Mouse (Mus musculus) thymus, postnatal 14 days (tissue): ENCODE results near the gene Rps7.

Source experiments
- DNase-seq: peaks from one replicate; pipeline ENCODE4 v3.0.0; 2021

Gene Rps7

DNA sequence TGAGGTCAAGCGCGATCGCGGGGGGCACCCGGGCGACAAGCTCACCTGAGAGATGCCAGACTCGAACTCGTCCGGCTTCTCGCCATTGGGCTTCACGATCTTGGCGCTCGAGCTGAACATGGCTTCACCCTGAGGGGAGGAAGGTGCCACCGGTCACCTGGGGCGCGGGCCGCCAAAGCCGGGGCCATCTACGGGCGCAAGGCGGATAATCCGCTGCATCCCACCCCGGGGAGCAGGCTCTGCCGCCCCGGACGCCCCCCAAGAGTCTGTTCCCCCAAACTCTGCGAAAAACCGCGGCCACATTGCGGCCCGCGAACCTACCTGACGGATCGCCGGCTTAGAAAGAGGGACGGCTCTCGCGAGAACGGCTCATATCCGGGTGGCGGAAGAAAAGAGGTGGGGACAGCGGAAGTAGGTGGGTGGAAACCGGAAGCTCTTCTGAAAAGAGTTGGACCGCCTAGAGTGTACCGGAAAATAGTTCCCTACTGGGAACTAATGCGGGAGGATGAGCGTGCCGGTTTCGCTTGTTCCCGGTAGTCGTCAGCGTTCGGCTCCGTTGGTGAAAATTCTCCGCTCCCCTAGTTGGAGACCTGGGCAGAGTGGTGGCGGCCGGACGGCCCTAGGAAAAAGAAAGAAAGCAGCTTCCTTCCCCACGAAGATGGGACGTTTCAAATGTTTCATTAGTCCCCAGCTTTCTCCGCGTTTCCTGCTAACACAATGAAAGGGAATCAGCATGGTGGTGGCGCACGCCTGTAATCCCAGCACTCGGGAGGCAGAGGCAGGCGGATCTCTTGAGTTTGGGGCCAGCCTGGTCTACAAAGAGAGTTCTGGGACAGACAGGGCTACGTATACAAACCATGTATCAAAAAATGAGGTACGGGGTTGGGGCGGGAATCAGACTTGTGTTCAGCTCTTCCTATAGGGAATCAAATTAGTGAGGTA, at the start of gene Rps7:
Gene Rps7, minus strand, starts transcription at position 419 of the 942 bp plus-strand sequence.
- peak; percentile 94 for DNase-seq

GRCm38 (mm10) chr12:28684674-28685073, 48.9 kb upstream of the Rps7 start:
- DNase-seq = no peak

DNA sequence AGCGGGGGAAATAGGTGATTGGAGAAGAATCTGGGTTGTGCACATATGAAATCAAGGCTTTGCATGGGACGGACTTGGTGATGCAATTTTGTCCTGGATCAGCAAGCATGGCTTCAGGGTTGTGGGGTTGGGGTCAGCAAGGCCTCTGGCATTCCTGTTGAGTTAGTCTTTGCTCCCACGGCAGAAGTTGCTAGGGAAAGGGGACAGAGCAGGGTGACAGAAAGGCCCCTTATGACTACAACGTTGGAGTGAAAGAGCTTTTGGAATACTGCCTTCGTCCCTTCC, 40.1 kb upstream of the Rps7 start:
- no peak for DNase-seq

- DNase-seq = peak; percentile 87
Measured at GRCm38 (mm10) chr12:28675121-28675924, 39.6 kb upstream of the Rps7 start, which contains the start of gene Adi1. TSS of gene Adi1 (plus strand) at chr12:28675231.

- DNase-seq = no peak
Measured at GRCm38 (mm10) chr12:28674038-28674720, 38.4 kb upstream of the Rps7 start.

DNA sequence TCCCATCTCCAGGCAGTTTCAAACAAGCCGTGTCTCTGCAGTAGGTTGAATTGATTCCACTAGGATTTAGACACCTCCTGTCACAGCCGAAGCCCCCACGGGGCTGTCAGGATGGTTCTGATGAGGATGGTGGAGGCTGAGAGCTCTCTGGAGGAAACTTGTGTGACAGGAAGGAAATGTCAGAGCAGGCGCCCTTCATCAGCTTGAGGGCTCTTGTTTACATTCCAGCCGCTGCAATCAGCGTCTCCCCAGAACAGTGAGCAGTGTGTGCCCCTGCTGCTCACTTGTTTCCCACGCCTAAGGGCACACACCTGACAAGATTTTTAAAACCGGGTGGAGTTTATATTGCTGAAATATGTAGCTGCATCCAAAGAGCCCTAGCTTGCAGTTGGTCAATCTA, 31.5 kb upstream of the Rps7 start:
- DNase-seq = no peak

GRCm38 (mm10) chr12:28666734-28667133, 31.0 kb upstream of the Rps7 start:
- DNase-seq = no peak

GRCm38 (mm10) chr12:28662628-28663027, 26.9 kb upstream of the Rps7 start:
- no peak for DNase-seq

DNA sequence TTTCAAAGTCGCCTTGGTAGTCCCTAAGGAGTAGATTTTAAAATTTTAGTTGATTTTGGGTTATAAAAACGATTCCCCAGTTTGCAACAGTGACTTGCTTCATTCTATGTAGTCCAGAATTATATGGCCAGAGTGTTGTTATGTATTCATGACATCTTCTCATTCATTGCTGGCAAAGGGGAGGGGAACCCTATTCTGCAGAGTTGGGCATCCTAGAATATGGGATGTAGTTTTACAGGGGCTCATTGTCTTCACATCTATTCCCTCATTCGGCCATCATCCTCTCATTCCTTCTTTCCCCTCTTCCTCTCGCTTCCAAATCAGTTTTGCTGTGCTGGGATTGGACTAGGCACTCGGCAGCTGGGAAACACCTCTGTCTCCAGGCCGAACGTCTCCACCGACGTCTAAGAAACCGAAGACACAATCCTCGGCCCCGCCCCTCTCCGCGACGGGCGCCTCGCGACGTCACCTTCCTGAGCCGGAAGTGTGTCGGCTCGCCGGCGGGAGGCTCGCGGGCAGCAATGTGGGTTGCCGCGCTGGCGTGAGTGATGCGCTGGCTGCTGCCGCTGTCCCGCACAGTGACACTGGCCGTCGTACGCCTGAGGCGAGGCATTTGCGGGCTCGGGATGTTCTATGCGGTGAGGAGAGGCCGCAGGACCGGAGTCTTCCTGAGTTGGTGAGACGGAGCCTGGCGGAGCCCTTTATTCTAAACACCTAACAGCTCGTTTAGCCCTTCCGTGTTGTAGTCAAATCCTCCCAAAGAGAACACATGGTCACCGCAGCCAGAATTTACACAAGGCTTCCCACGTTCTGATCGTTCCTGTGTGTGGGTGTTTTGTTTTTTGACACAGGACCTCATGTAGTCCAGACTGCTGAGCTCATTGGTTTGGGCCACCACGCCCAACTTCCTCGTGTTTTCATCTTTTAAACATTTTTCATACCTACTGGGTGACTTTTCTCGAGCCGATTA, 13.7 kb upstream of the Rps7 start, which contains the start of gene Rnaseh1:
Gene Rnaseh1, plus strand, starts transcription at position 462 of the 970 bp plus-strand sequence.
- DNase-seq = peak; percentile 91

GRCm38 (mm10) chr12:28638778-28639177, 3.0 kb upstream of the Rps7 start:
- no peak for DNase-seq

GRCm38 (mm10) chr12:28636543-28636942, 790 bp upstream of the Rps7 start:
- no peak for DNase-seq

DNA sequence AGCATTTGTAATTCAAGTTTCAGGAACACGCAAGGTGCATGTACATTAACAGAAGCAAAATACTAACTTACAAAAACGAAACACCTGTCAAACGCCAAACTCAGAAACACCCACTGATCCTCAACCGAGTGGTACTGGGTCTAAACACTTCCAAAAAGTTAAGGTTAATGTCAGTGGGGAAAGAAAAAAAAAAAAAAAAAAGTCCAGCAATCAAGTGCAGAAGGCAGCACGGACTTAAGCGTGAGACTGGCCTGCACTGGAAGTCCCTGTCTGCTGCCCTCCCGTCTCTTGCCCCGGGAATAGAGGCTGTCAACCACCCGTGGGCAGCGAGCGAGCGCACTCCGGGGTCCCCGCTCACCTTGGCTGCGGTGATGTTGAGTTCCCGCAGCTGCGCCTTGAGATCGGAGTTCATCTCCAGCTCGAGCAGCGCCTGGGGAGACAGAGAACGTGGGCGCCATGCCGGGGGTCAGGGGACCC, 657 bp downstream of the Rps7 start:
- DNase-seq = no peak

DNA sequence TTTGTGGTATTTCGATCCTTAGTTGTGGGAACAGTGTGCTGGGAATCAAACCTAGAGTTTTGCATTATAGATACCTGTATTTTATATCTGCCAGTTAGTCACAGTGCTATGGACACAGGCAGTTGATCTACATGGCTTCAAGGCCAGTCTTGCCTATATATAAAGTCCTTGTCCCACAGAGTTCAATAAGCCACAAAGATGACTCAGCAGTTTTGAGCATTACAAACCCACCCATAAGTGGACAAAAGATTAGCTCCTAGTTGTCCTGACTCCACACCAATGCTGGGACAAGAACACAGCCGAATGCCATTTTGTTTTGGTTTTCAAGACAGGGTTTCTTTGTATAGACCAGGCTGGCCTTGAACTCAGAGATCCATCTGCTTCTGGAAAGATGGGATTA, 7.3 kb downstream of the Rps7 start:
- DNase-seq = no peak

GRCm38 (mm10) chr12:28627092-28627491, 8.7 kb downstream of the Rps7 start:
- no peak for DNase-seq

DNA sequence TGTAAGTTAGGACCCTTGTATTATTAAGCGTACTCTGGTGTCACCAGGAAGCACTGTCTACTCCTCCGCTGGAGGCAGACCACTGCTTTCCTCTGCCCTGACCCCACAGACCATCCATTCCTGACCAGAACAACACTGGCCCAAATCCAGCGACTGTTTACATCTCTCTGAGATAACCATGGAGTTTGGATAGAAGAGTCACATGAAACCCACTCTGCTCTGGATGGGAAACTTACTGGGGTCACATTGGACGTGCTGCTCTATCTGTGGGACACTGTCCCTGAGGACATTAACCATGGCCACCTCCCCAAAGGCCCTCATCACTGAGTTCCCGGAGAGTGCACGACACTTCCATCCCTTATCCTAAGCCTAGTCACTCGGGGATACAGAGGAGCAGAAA, 10.3 kb downstream of the Rps7 start:
- DNase-seq = no peak

- no peak for DNase-seq
Measured at GRCm38 (mm10) chr12:28624251-28624650, 11.5 kb downstream of the Rps7 start.

DNA sequence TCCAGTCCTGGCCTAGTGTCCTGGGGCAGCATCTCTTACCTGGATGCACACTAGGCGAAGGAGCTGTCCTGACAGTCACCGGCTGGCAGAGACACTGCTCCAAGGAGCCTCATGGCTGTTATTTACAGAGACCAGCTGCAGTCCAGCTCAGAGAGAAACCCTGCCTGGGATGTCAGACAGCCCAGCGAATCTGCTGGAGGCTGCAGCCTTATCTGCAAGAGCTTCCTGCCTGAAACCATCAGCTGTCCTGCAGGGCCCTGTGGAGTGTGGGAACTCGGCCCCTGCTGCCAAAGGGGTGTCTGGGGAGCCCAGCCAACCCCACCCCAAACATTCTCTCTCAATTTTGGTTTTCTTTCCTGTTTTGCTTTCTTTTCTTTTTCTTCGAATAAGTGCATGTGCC, 12.6 kb downstream of the Rps7 start, which contains the start of gene Colec11:
Gene Colec11, minus strand, starts transcription at position 183 of the 400 bp plus-strand sequence.
- no peak for DNase-seq

- no peak for DNase-seq
Measured at GRCm38 (mm10) chr12:28622641-28623040, 13.1 kb downstream of the Rps7 start.

DNA sequence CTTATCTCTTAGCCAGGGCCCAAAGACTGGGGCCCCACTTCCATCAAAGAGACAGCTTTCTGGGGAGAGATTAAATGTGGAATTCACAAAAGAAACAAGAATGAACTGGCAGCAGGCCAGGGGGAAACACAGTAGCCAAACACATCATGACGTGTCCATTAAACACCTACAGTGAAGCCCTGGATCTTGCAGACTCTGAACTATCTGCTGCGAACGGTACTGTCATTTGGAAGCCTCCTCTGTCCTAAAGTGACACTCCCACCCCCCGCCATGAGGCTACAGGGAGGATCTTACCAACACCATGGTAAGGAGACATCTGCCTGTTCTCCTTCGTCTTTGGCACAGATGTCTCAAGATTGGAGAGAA, 13.6 kb downstream of the Rps7 start:
- no peak for DNase-seq

DNA sequence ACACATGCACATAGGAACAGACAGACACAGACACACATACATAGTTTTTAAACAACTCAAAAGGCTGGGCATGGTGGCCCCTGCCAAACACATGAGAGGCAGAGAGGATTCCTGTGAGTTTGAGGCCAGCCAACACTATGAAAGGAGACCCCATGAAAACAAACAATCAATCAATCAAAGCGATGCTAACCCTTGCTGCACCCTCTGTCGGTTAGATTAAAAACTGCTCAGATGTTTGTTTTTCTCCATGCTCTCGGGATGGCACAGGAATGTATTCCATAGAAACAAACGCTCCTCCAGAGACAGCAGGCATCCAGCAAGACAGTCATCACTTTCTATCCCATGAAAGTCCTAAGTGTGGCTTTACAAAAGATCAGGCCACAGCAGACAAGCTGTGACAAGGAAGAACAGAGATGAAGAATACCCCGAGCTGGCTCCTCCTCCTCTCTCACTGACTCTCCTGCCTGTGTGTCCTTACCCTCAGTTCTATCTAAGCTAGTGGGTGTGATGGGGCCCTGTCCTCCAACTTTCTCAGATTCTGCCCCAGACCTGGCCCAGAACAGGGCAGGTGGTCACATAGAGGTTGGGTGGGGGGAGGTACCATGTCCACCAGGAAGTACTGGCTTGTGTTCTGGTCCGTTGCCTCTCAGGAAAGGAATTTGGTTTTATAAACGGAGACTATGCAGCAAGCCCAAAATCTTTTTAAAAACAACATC, 14.1 kb downstream of the Rps7 start:
- DNase-seq = no peak

DNA sequence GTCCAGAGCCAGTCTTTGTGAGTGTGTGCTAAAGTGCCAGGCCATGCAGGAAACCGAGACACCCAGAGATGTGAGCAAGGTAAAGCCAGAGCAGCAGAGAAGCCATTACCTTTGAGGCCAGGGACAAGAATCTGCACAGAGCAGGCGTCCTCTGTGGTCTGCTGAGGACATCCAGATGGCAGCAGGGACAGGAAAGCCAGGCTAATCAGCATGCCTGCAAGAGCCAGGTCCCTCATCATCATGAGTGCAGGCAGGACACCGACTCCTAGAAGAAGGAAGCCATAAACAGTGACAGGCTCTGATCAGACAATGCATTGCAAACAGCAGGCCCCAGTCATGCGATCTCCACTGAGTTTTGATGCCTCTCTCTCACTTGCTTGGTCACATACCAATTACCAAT, 18.5 kb downstream of the Rps7 start:
- no peak for DNase-seq
